Mouse (Mus musculus) MEL (cell line): ENCODE results near the gene Clic1. TPM values are rescaled to one million over a fixed set of nuclear protein-coding genes. Genes with fewer than 3 reads are reported as not detected.

Experiments
- DNase-seq: peaks from one replicate; pipeline ENCODE4 v3.0.0; 2011; ENCODE audit warnings: low read depth, low spot score
- H3K27ac ChIP-seq: 2 replicates; pipeline ENCODE4 v1.5.1; 2012; ENCODE audit warnings: low read depth, mild to moderate bottlenecking, control low read depth, low read length, moderate library complexity; ENCODE audit not compliant: control insufficient read depth
- H3K27me3 ChIP-seq, 2 experiments: fragments of 150-350 bp in 1 of 2; sonication (generic) in 1 of 2; 2 replicates each; pipeline ENCODE4 v1.6.1; 2012; ENCODE audit warnings: low read length in 2 of 2, mild to moderate bottlenecking in 2 of 2, improper control_type of control experiment in 1 of 2, moderate library complexity in 1 of 2; ENCODE audit not compliant: insufficient read depth in 2 of 2, control insufficient read depth in 1 of 2
- H3K36me3 ChIP-seq, 2 experiments: 2 replicates each; pipeline ENCODE4 v1.6.1; 2012 to 2014; ENCODE audit warnings: low read length in 2 of 2, improper control_type of control experiment in 1 of 2, inconsistent platforms in 1 of 2, mild to moderate bottlenecking in 1 of 2; ENCODE audit not compliant: insufficient read depth in 2 of 2, control insufficient read depth in 1 of 2
- H3K4me1 ChIP-seq, 2 experiments: fragments of 150-350 bp in 1 of 2; sonication (generic) in 1 of 2; 2 replicates each; pipeline ENCODE4 v1.6.1; 2012; ENCODE audit warnings: low read length in 2 of 2, improper control_type of control experiment in 1 of 2, mild to moderate bottlenecking in 1 of 2; ENCODE audit not compliant: insufficient read depth in 2 of 2, control insufficient read depth in 1 of 2
- H3K4me3 ChIP-seq, 2 experiments: fragments of 150-350 bp in 1 of 2; sonication (generic) in 1 of 2; 2 replicates each; pipeline ENCODE4 v1.5.1; 2012; ENCODE audit warnings: low read depth in 2 of 2, low read length in 2 of 2, mild to moderate bottlenecking in 2 of 2, moderate library complexity in 2 of 2, control low read depth in 1 of 2, improper control_type of control experiment in 1 of 2; ENCODE audit not compliant: control insufficient read depth in 1 of 2, insufficient read depth in 1 of 2
- H3K79me2 ChIP-seq: 2 replicates; pipeline ENCODE4 v1.6.1; 2012; ENCODE audit warnings: mild to moderate bottlenecking, low read length, moderate library complexity; ENCODE audit not compliant: control insufficient read depth, poor library complexity, insufficient read depth
- H3K9ac ChIP-seq: 2 replicates; pipeline ENCODE4 v1.6.1; 2012; ENCODE audit warnings: low read depth, mild to moderate bottlenecking, control low read depth, low read length, moderate library complexity; ENCODE audit not compliant: control insufficient read depth, poor library complexity, severe bottlenecking
- H3K9me3 ChIP-seq: fragments of 150-350 bp; sonication (generic); replicated peaks from 2 replicates; pipeline ENCODE4 v1.6.1; 2012; ENCODE audit warnings: mild to moderate bottlenecking, low read length, improper control_type of control experiment, moderate library complexity; ENCODE audit not compliant: insufficient read depth
- CHD1 ChIP-seq: IDR thresholded peaks from 2 replicates; pipeline ENCODE4 v1.6.1; 2012; ENCODE audit warnings: low read depth, mild to moderate bottlenecking, inconsistent platforms, low read length, improper control_type of control experiment
- E2F4 ChIP-seq: IDR thresholded peaks from 2 replicates; pipeline ENCODE4 v1.6.1; 2011; ENCODE audit warnings: low read depth, low read length, improper control_type of control experiment, borderline replicate concordance
- ELF1 ChIP-seq: IDR thresholded peaks from 2 replicates; pipeline ENCODE4 v1.6.1; 2014; ENCODE audit warnings: low read depth, mild to moderate bottlenecking, inconsistent platforms, low read length, improper control_type of control experiment, moderate library complexity
- EP300 ChIP-seq, 2 experiments: IDR thresholded peaks; 2 replicates each; pipeline ENCODE4 v1.6.1; 2011; ENCODE audit warnings: improper control_type of control experiment in 2 of 2, low read length in 2 of 2, low read depth in 1 of 2, mild to moderate bottlenecking in 1 of 2
- ETS1 ChIP-seq: IDR thresholded peaks from 2 replicates; pipeline ENCODE4 v1.6.1; 2012; ENCODE audit warnings: low read depth, mild to moderate bottlenecking, inconsistent platforms, low read length, improper control_type of control experiment, moderate library complexity
- GATA1 ChIP-seq: IDR thresholded peaks from 2 replicates; pipeline ENCODE4 v1.6.1; 2011; ENCODE audit warnings: low read depth, low read length, improper control_type of control experiment
- KAT2A ChIP-seq: conservative IDR thresholded peaks from 2 replicates; pipeline ENCODE4 v1.6.1; 2012; ENCODE audit warnings: low read depth, low read length, improper control_type of control experiment, inconsistent platforms
- MAFK ChIP-seq: IDR thresholded peaks from 2 replicates; pipeline ENCODE4 v1.6.1; 2011; ENCODE audit warnings: low read depth, mild to moderate bottlenecking, low read length, improper control_type of control experiment, borderline replicate concordance
- MAZ ChIP-seq: IDR thresholded peaks from 2 replicates; pipeline ENCODE4 v1.6.1; 2012; ENCODE audit warnings: low read depth, mild to moderate bottlenecking, inconsistent platforms, low read length, improper control_type of control experiment
- MEF2A ChIP-seq: IDR thresholded peaks from 2 replicates; pipeline ENCODE4 v1.6.1; 2014; ENCODE audit warnings: low read depth, mild to moderate bottlenecking, inconsistent platforms, low read length, improper control_type of control experiment; ENCODE audit not compliant: poor library complexity, insufficient replicate concordance, severe bottlenecking; ENCODE audit errors: extremely low read depth
- MXI1 ChIP-seq: IDR thresholded peaks from 2 replicates; pipeline ENCODE4 v1.6.1; 2011; ENCODE audit warnings: mild to moderate bottlenecking, low read depth, low read length, improper control_type of control experiment
- MYB ChIP-seq: IDR thresholded peaks from 2 replicates; pipeline ENCODE4 v1.6.1; 2011; ENCODE audit warnings: mild to moderate bottlenecking, low read depth, low read length, improper control_type of control experiment
- MYC ChIP-seq: IDR thresholded peaks from 2 replicates; pipeline ENCODE4 v1.6.1; 2011; ENCODE audit warnings: low read depth, mild to moderate bottlenecking, low read length, improper control_type of control experiment, moderate library complexity
- NELFE ChIP-seq: IDR thresholded peaks from 2 replicates; pipeline ENCODE4 v1.6.1; 2011; ENCODE audit warnings: low read depth, low read length, improper control_type of control experiment
- NRF1 ChIP-seq: IDR thresholded peaks from 2 replicates; pipeline ENCODE4 v1.6.1; 2014; ENCODE audit warnings: low read depth, mild to moderate bottlenecking, inconsistent platforms, low read length, improper control_type of control experiment, moderate library complexity; ENCODE audit not compliant: poor library complexity, insufficient read depth, severe bottlenecking
- POLR2AphosphoS2 ChIP-seq: IDR thresholded peaks from 2 replicates; pipeline ENCODE4 v1.6.1; 2011; ENCODE audit warnings: low read length, improper control_type of control experiment
- POLR2AphosphoS5 ChIP-seq: IDR thresholded peaks from 2 replicates; pipeline ENCODE4 v1.6.1; 2012; ENCODE audit warnings: low read depth, borderline replicate concordance, mild to moderate bottlenecking, inconsistent platforms, low read length, moderate library complexity, mixed read lengths
- RAD21 ChIP-seq: IDR thresholded peaks from 2 replicates; pipeline ENCODE4 v1.6.1; 2011; ENCODE audit warnings: mild to moderate bottlenecking, low read depth, low read length, improper control_type of control experiment
- RCOR1 ChIP-seq: IDR thresholded peaks from 2 replicates; pipeline ENCODE4 v1.6.1; 2012; ENCODE audit warnings: low read depth, mild to moderate bottlenecking, inconsistent platforms, low read length, improper control_type of control experiment
- SIN3A ChIP-seq: IDR thresholded peaks from 2 replicates; pipeline ENCODE4 v1.6.1; 2012; ENCODE audit warnings: low read length, improper control_type of control experiment, inconsistent platforms
- SMC3 ChIP-seq: IDR thresholded peaks from 2 replicates; pipeline ENCODE4 v1.6.1; 2011; ENCODE audit warnings: low read depth, low read length, improper control_type of control experiment
- TAL1 ChIP-seq: IDR thresholded peaks from 2 replicates; pipeline ENCODE4 v1.6.1; 2012; ENCODE audit warnings: mild to moderate bottlenecking, inconsistent platforms, low read length, moderate library complexity, mixed read lengths
- TBP ChIP-seq: IDR thresholded peaks from 2 replicates; pipeline ENCODE4 v1.8.0; 2011; ENCODE audit warnings: low read depth, low read length, improper control_type of control experiment
- TCF12 ChIP-seq: IDR thresholded peaks from 2 replicates; pipeline ENCODE4 v1.6.1; 2014; ENCODE audit warnings: low read depth, mild to moderate bottlenecking, inconsistent platforms, low read length, improper control_type of control experiment, moderate library complexity
- UBTF ChIP-seq: IDR thresholded peaks from 2 replicates; pipeline ENCODE4 v1.6.1; 2012; ENCODE audit warnings: low read depth, mild to moderate bottlenecking, inconsistent platforms, low read length, improper control_type of control experiment, moderate library complexity, borderline replicate concordance; ENCODE audit not compliant: insufficient read depth
- USF1 ChIP-seq: IDR thresholded peaks from 2 replicates; pipeline ENCODE4 v1.6.1; 2014; ENCODE audit warnings: low read depth, mild to moderate bottlenecking, inconsistent platforms, low read length, improper control_type of control experiment, moderate library complexity
- USF2 ChIP-seq, 2 experiments: IDR thresholded peaks; 2 replicates each; pipeline ENCODE4 v1.6.1; 2011 to 2012; ENCODE audit warnings: improper control_type of control experiment in 2 of 2, low read length in 2 of 2, borderline replicate concordance in 1 of 2, inconsistent platforms in 1 of 2, low read depth in 1 of 2, mild to moderate bottlenecking in 1 of 2; ENCODE audit not compliant: insufficient read depth in 1 of 2
- ZC3H11A ChIP-seq: IDR thresholded peaks from 2 replicates; pipeline ENCODE4 v1.6.1; 2012; ENCODE audit warnings: low read depth, mild to moderate bottlenecking, inconsistent platforms, low read length, improper control_type of control experiment
- ZKSCAN1 ChIP-seq: IDR thresholded peaks from 2 replicates; pipeline ENCODE4 v1.6.1; 2012; ENCODE audit warnings: low read depth, mild to moderate bottlenecking, inconsistent platforms, low read length, improper control_type of control experiment, moderate library complexity
- ZNF384 ChIP-seq: IDR thresholded peaks from 2 replicates; pipeline ENCODE4 v1.6.1; 2012; ENCODE audit warnings: low read depth, mild to moderate bottlenecking, inconsistent platforms, low read length, improper control_type of control experiment
- polyA plus RNA-seq, 2 experiments: library from polyadenylated mRNA; stranded (reverse) in 1 of 2; unstranded in 1 of 2; fragments of >175 nt in 1 of 2; fragments of >200 nt in 1 of 2; gene quantifications; 2 replicates each; pipeline versions ENCODE4 v1.2.1 to v1.2.4; 2012; ENCODE audit warnings: low replicate concordance in 2 of 2, low read depth in 1 of 2; ENCODE audit not compliant: insufficient read length in 2 of 2, insufficient read depth in 1 of 2, missing spikeins in 1 of 2
- total RNA-seq: library from RNA; depleted of rRNA; stranded (reverse); fragments of 300-350 nt; gene quantifications from 2 replicates; pipeline ENCODE4 v1.2.3, GENCODE M21; 2012

The Clic1 gene
- total and polyA plus RNA-seq, 3 experiments: 309 to 335 (median 333) TPM

GRCm38 (mm10) chr17:35021163-35021808 lies 28.5 kb upstream of the Clic1 start (continued):
- no peak for TF ChIP-seq USF1
- peak; percentile 15; the same call in 1 of the 2 replicates for TF ChIP-seq ETS1
- peak; percentile 62; the same call in 1 of the 2 replicates for TF ChIP-seq TBP
- TF ChIP-seq E2F4: no peak
- TF ChIP-seq MYC: no peak
- no peak for TF ChIP-seq UBTF
- TF ChIP-seq EP300 (IDR thresholded peaks at IDR 0.05; ENCODE audit: low read depth in 1 of 2, low read length in 2 of 2): peak in 1 of 2 experiments; percentile 45; a peak in 1 of 4 replicates
- TF ChIP-seq ZC3H11A: peak; percentile 80
- TF ChIP-seq MEF2A: no peak
- no peak for TF ChIP-seq SIN3A
- TF ChIP-seq RAD21: peak; percentile 84
- TF ChIP-seq RCOR1: no peak
- no peak for TF ChIP-seq TCF12
- TF ChIP-seq ZKSCAN1: no peak
- no peak for TF ChIP-seq CHD1
- TF ChIP-seq SMC3: peak; percentile 90
- TF ChIP-seq MYB: no peak
- TF ChIP-seq ELF1: no peak
- TF ChIP-seq, all 39 proteins: peak for 11

DNA sequence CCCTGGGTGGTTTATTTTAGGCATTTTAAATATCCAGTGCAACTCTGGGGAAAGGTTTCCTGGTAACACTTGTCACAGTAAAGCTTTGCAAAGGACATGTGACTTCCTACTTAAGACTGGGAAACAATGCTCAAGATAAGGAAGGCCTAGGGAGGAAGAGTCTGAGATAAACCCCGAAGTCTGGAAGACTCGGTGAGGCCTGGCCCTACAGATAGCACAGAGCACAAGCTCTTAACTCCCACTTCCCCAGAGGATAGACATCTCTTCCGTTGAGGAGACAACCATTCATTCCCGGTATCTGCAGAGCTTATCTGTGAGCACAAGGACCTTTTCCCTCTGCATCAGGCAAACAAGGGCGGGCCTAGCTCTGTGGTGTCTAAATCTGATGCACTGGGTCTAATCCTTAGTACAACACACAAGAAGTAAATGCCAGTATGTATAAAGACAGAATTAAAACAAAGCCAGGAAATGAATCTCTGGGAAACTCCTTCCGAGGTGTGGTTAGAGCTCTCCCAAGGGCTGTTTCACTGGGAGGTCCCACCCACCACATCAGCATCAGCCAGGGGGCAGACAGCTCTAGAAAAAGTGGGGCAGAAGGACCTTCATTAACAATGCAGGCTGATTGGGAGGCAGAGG lies 27.8 kb upstream of the Clic1 start:
- peak overlapping the region; percentile 96 for H3K27ac ChIP-seq
- H3K27me3 ChIP-seq: no peaks in the 10 kb centered on the region
- peaks cover 0 to 43% of the 10 kb centered on the region in 2 experiments; a peak in 2 of 4 replicates for H3K36me3 ChIP-seq
- H3K9ac ChIP-seq: peak overlapping the region; percentile 77
- peaks cover 34% of the 10 kb centered on the region for H3K79me2 ChIP-seq
- peak; percentile 98 for DNase-seq
- no peak overlapping the region for H3K4me3 ChIP-seq
- H3K9me3 ChIP-seq: no peaks in the 10 kb centered on the region
- peaks cover 14 to 56% of the 10 kb centered on the region in 2 experiments; a peak in 3 of 4 replicates for H3K4me1 ChIP-seq
- peak; percentile 97 for TF ChIP-seq RCOR1
- TF ChIP-seq NRF1: no peak
- no peak for TF ChIP-seq RAD21
- TF ChIP-seq E2F4: peak; percentile 75
- peak; percentile 100 for TF ChIP-seq GATA1
- TF ChIP-seq ZKSCAN1: no peak
- peak in 1 of 2 experiments; percentile 73; a peak in 2 of 4 replicates for TF ChIP-seq USF2 (IDR thresholded peaks at IDR 0.05; ENCODE audit: borderline replicate concordance in 1 of 2, insufficient read depth in 1 of 2, low read depth in 1 of 2, low read length in 2 of 2)
- TF ChIP-seq TBP: peak; percentile 73
- peak; percentile 88 for TF ChIP-seq MXI1
- TF ChIP-seq POLR2AphosphoS5: no peak
- TF ChIP-seq KAT2A: 0 out of 2 replicates have a peak, but pooled peaks have one; percentile 50
- no peak for TF ChIP-seq MAFK
- 0 out of 2 replicates have a peak, but pooled peaks have one; percentile 17 for TF ChIP-seq ZNF384
- peak; percentile 31; the same call in 1 of the 2 replicates for TF ChIP-seq NELFE
- TF ChIP-seq SMC3: peak; percentile 24; the same call in 1 of the 2 replicates
- TF ChIP-seq TAL1: peak; percentile 99
- peak; percentile 99 for TF ChIP-seq TCF12
- peak; percentile 53 for TF ChIP-seq MAZ
- TF ChIP-seq MYC: peak; percentile 92; the same call in 1 of the 2 replicates
- TF ChIP-seq EP300 (IDR thresholded peaks at IDR 0.05; ENCODE audit: low read depth in 1 of 2, low read length in 2 of 2): peak; percentile 100
- peak; percentile 82 for TF ChIP-seq POLR2AphosphoS2
